Mouse (Mus musculus): ENCODE data around the gene 1700057G04Rik.

GRCm38 (mm10) chr9:92275486-92276207, 33.5 kb upstream of the 1700057G04Rik start, which contains the start of gene Plscr2:
- TF ChIP-seq CTCF (IDR thresholded peaks at IDR 0.05; ENCODE audit: extremely low read depth, insufficient read depth, insufficient read length, insufficient replicate concordance) (no peak), POLR2A (IDR thresholded peaks at IDR 0.05; ENCODE audit: low read depth, low read length) (no peak)
